Mouse (Mus musculus) heart, adult 2 months (tissue): Measurements from ENCODE around the gene Cdc16.

Experiments
- CTCF ChIP-seq: fragments of 200-600 bp; IDR thresholded peaks from 2 replicates; pipeline ENCODE4 v1.8.1; 2022; ENCODE audit warnings: antibody characterized with exemption, mild to moderate bottlenecking, moderate library complexity
- EP300 ChIP-seq: fragments of 200-500 bp; IDR thresholded peaks from 2 replicates; pipeline ENCODE4 v1.6.1; 2011; ENCODE audit warnings: low read depth, low read length, control low read depth; ENCODE audit not compliant: insufficient read depth
- POLR2A ChIP-seq: fragments of 200-500 bp; IDR thresholded peaks from 2 replicates; pipeline ENCODE4 v1.6.1; 2011; ENCODE audit warnings: mild to moderate bottlenecking, low read depth, low read length, control low read depth; ENCODE audit not compliant: insufficient read depth

- peak; percentile 60; the same call in 1 of the 2 replicates for TF ChIP-seq POLR2A
- peak; percentile 87 for TF ChIP-seq CTCF
- no peak for TF ChIP-seq EP300
These were observed 27.8 kb downstream of the Cdc16 start, which contains the start of gene Upf3a for GRCm38 (mm10) chr8:13785250-13785763.
